Mouse (Mus musculus) thymus, adult 2 months (tissue): ENCODE data around the gene Rab3il1. TPM values are rescaled to one million over a fixed set of nuclear protein-coding genes. Genes with fewer than 3 reads are reported as not detected.

Experiments used
- DNase-seq: peaks from one replicate; pipeline ENCODE4 v3.0.0; 2021
- H3K27ac ChIP-seq: fragments of 200-500 bp; 2 replicates; pipeline ENCODE4 v1.5.1; 2012; ENCODE audit warnings: low read length, control low read depth; ENCODE audit not compliant: control insufficient read depth, insufficient read depth
- H3K27me3 ChIP-seq: fragments of 200-500 bp; 2 replicates; pipeline ENCODE4 v1.6.1; 2012; ENCODE audit warnings: mild to moderate bottlenecking, low read length, moderate library complexity, mixed read lengths; ENCODE audit not compliant: control insufficient read depth, insufficient read depth
- H3K36me3 ChIP-seq: fragments of 200-500 bp; 2 replicates; pipeline ENCODE4 v1.6.1; 2012; ENCODE audit warnings: mild to moderate bottlenecking, low read length, moderate library complexity; ENCODE audit not compliant: control insufficient read depth, insufficient read depth
- H3K4me1 ChIP-seq: fragments of 200-500 bp; replicated peaks from 2 replicates; pipeline ENCODE4 v1.6.1; 2012; ENCODE audit warnings: low read length; ENCODE audit not compliant: control insufficient read depth, insufficient read depth
- H3K4me3 ChIP-seq: fragments of 200-500 bp; 2 replicates; pipeline ENCODE4 v1.5.1; 2012; ENCODE audit warnings: mild to moderate bottlenecking, low read length, control low read depth, moderate library complexity; ENCODE audit not compliant: control insufficient read depth, insufficient read depth
- CTCF ChIP-seq: fragments of 200-500 bp; IDR thresholded peaks from 2 replicates; pipeline ENCODE4 v1.5.1; 2012; ENCODE audit warnings: mild to moderate bottlenecking, control low read depth, low read length, moderate library complexity, borderline replicate concordance; ENCODE audit not compliant: control insufficient read depth, poor library complexity, insufficient read depth; ENCODE audit errors: extremely low read depth
- POLR2A ChIP-seq: fragments of 200-500 bp; IDR thresholded peaks from 2 replicates; pipeline ENCODE4 v1.6.1; 2012; ENCODE audit warnings: mild to moderate bottlenecking, low read length, control low read depth, moderate library complexity; ENCODE audit not compliant: control insufficient read depth, poor library complexity, insufficient read depth; ENCODE audit errors: extremely low read depth
- WGBS: fragments of 180-500 bp; shearing (Covaris S2); methylation state at CpG from one replicate; pipeline ENCODE4 v1.1.7; 2018; 5-methylcytosine and 5-hydroxymethylcytosine counted together
- polyA plus RNA-seq: library from polyadenylated mRNA; depleted of rRNA; stranded (reverse); fragments of >200 nt; gene quantifications from 2 replicates; pipeline ENCODE4 v1.2.3, GENCODE M21; 2012

Gene Rab3il1
- polyA plus RNA-seq, 1 experiment = 15.7 TPM

DNA sequence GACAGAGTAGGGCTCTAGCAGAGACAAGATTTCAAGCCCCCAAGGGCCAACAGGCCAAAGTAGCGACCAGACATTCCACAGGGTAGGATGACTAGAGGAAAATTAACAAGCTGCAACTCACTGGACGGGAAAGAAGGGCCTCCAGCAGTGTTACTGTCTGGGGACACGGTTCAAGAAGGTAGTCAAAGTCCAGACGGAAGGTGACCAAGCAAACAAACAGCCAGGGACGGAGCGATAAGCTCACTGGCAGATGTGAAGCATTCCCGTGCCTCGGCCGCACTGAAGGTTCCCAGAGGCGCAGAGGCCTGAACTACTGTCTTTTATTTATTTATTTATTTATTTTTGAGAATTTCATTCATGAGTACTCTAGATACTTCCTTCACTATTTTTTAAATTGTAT lies 24.4 kb upstream of the Rab3il1 start:
- 96% methylated on average over 10 of the region's 10 CpGs for WGBS
- DNase-seq = no peak
- no peaks in the 10 kb centered on the region for H3K27me3 ChIP-seq
- TF ChIP-seq POLR2A (no peak), CTCF (no peak)
- H3K27ac ChIP-seq = no peak overlapping the region
- no peak overlapping the region for H3K4me3 ChIP-seq
- peaks cover 8% of the 10 kb centered on the region for H3K4me1 ChIP-seq
- no peaks in the 10 kb centered on the region for H3K36me3 ChIP-seq

DNA sequence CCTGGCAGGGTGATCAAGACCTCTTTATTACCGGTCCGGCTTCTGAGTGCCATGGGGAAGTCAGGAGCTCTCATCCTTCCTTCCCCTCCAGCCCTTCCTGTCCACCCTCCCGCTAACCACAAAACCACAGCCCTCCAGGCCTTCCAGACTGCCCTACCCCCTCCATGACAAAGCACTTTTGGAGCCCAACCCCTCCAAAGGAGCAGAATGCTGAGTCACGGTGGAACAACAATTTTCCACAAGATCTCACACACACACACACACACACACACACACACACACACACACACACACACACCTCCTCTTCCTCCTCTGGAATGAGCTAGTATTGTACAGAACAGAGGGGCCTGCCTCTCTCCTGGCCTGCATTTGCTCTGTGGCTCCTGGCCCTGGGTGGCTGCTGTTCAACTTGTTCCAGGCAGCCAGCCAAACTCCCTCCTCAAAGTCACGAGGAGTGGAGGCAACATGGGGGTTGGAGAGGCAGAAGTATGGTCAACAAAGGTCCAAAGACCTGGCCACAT lies 23.0 kb upstream of the Rab3il1 start:
- H3K27me3 ChIP-seq = no peaks in the 10 kb centered on the region
- TF ChIP-seq POLR2A (no peak), CTCF (no peak)
- peaks cover 8% of the 10 kb centered on the region for H3K4me1 ChIP-seq
- H3K36me3 ChIP-seq = no peaks in the 10 kb centered on the region
- 18% methylated on average over 5 of the region's 5 CpGs for WGBS
- DNase-seq = peak; percentile 7
- H3K4me3 ChIP-seq = no peak overlapping the region
- H3K27ac ChIP-seq = no peak overlapping the region

DNA sequence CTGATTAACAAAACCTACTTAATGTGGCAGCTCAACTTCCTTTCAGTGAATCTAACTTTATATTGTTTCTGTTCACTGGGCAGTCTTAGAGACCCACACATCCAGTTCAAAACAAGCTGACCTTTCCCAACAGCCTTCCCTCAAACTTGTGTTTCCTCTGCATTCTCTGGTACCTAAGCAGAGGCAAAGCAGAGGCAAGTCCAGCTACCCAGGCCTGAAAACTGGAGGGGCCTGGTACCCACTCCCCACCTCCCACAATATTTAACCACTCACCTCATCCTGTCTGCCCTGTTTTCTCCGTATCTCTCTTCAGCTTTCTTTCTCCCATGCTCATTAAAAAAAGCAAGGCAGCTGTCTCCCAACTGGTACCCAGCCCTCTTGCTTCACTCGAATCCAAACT lies 22.3 kb upstream of the Rab3il1 start:
- Histone ChIP-seq H3K27me3 (no peaks in the 10 kb centered on the region), H3K4me1 (peaks cover 12% of the 10 kb centered on the region), H3K36me3 (peaks cover 1% of the 10 kb centered on the region; the same call in 1 of the 2 replicates), H3K27ac (no peak overlapping the region), H3K4me3 (no peak overlapping the region)
- TF ChIP-seq POLR2A = no peak
- 55% methylated on average over 2 of the region's 2 CpGs for WGBS
- DNase-seq = no peak

DNA sequence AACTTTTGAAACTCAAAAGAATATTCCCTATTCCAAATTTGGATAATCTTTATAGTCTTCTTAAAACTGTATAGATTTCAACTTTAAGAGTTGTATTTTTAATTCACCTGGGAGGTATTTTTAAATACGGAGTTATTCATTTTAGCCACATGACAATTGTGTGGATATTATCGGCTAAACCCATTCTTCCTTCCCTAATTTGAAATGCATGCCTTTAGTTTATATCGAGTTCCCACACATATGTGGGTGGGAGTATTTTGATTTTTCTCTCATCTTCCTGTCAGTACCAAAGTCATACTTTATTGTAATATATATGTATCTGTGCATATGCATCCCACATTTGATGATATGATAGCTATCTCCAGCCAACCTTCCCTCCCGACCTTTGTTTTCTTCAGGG lies 21.2 kb upstream of the Rab3il1 start, which contains the start of gene Fth1:
Gene Fth1 (plus strand): TSS at position 341 of the 400 bp plus-strand sequence.
- TF ChIP-seq CTCF (no peak), POLR2A (no peak)
- peaks cover 15% of the 10 kb centered on the region for H3K4me1 ChIP-seq
- no peak within 1 kb of the TSS for H3K27ac ChIP-seq
- WGBS = 78% methylated on average over 4 of the region's 4 CpGs
- H3K36me3 ChIP-seq = peaks cover 12% of the 10 kb centered on the region
- no peak for DNase-seq
- no peak within 1 kb of the TSS for H3K4me3 ChIP-seq
- H3K27me3 ChIP-seq = no peaks in the 10 kb centered on the region

DNA sequence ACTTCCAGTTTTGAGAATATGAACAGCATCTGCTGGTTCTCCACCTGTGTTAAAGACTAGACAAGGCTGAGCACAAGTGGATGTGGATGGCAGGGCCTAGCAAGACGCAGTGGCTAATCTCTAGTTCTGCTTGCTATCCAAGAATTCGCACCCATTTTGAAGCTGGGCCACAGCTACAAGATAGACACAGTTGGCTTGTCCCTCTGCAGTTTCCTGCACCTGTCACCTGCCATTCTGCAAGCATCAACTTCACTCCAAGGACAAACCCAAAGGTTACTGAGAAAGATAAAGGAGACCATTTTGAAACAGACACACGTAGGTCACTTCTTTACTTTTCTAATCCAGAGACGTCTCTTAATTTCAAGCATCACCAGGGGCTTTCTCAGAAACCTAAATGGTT lies 19.8 kb upstream of the Rab3il1 start:
- Histone ChIP-seq H3K4me3 (no peak overlapping the region), H3K27me3 (no peaks in the 10 kb centered on the region), H3K27ac (no peak overlapping the region; the same call in 1 of the 2 replicates), H3K4me1 (peaks cover 15% of the 10 kb centered on the region), H3K36me3 (peaks cover 21% of the 10 kb centered on the region)
- WGBS = 88% methylated on average over 4 of the region's 4 CpGs
- no peak for DNase-seq
- no peak for TF ChIP-seq CTCF
- no peak for TF ChIP-seq POLR2A

DNA sequence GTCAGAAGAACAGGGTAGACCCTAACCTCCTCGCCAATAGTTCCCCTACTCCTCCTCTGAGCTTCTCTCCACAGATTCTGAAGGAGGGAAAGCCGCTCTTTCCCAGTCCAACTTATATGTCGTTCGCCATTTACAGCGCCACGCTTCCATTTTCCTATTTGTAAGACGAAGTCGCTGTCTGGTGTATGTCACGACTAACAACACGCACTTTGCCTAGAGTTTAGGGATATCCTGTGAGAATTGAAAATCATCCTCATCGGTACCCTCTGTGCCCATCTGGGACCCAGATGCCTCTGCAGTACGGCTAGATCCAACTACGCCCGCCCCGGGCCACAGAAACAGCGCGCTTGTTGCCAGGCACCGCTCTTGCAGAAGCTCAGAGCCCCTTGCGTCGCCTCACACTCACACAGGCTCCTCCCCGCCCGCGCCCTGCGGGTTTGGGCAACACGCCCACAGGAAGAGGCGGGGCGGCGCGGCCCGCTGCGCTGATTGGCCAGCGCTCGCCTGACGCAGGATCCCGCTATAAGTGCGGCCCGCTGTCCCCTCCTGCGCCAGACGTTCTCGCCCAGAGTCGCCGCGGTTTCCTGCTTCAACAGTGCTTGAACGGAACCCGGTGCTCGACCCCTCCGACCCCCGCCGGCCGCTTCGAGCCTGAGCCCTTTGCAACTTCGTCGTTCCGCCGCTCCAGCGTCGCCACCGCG lies 19.2 kb upstream of the Rab3il1 start:
- peak; percentile 99 for TF ChIP-seq POLR2A
- TF ChIP-seq CTCF = 0 out of 2 replicates have a peak, but pooled peaks have one; percentile 56
- DNase-seq = peak; percentile 95
- peaks cover 16% of the 10 kb centered on the region for H3K4me1 ChIP-seq
- peaks cover 21% of the 10 kb centered on the region for H3K36me3 ChIP-seq
- peak overlapping the region; percentile 72 for H3K27ac ChIP-seq
- peak overlapping the region; percentile 70 for H3K4me3 ChIP-seq
- H3K27me3 ChIP-seq = no peaks in the 10 kb centered on the region
- WGBS = 1% methylated on average over 59 of the region's 59 CpGs
